Mouse (Mus musculus) testis, adult 2 months (tissue): ENCODE results near the gene Cbfa2t3.

Source experiments
- CTCF ChIP-seq: fragments of 200-500 bp; IDR thresholded peaks from 2 replicates; pipeline ENCODE4 v1.5.1; 2012; ENCODE audit warnings: low read depth, mild to moderate bottlenecking, inconsistent platforms, low read length, moderate library complexity; ENCODE audit not compliant: control insufficient read depth, insufficient read depth, insufficient replicate concordance
- POLR2A ChIP-seq: fragments of 200-500 bp; IDR thresholded peaks from 2 replicates; pipeline ENCODE4 v1.6.1; 2012; ENCODE audit warnings: low read depth, mild to moderate bottlenecking, inconsistent platforms, low read length, moderate library complexity; ENCODE audit not compliant: control insufficient read depth

- TF ChIP-seq CTCF (no peak), POLR2A (no peak)
Measured at GRCm38 (mm10) chr8:122745750-122746275, 46.9 kb upstream of the Cbfa2t3 start.
